Mouse (Mus musculus) gastrocnemius, postnatal 4 days (tissue): ENCODE data around the gene Ssh2. TPM values are rescaled to one million over a fixed set of nuclear protein-coding genes. Genes with fewer than 3 reads are reported as not detected.

ENCODE experiments used
- DNase-seq, 2 experiments: peaks; one replicate each; pipeline ENCODE4 v3.0.0; 2021 to 2022; ENCODE audit warnings: low spot score in 2 of 2, mixed read lengths in 2 of 2
- total RNA-seq, 2 experiments: library from RNA; stranded (reverse); gene quantifications; 2 replicates each; pipeline ENCODE4 v1.2.3; 2021

Gene Ssh2
- total RNA-seq, 2 experiments from 2014 or later = 29.1 to 35.9 TPM

GRCm38 (mm10) chr11:77489591-77490235 is 273.6 kb downstream of the Ssh2 start, which contains the start of gene Ankrd13b:
TSS of gene Ankrd13b (minus strand) at chr11:77489678.
- peak in 1 of 2 experiments; percentile 79 for DNase-seq

- DNase-seq = no peak
These were observed 274.4 kb downstream of the Ssh2 start for GRCm38 (mm10) chr11:77490451-77490850.

GRCm38 (mm10) chr11:77491123-77491501 is 275.0 kb downstream of the Ssh2 start:
- peak; percentile 86 to 92 for DNase-seq

GRCm38 (mm10) chr11:77491502-77492291 is 275.6 kb downstream of the Ssh2 start:
- DNase-seq = peak in 1 of 2 experiments; percentile 84

- DNase-seq = no peak
These were observed 276.3 kb downstream of the Ssh2 start for GRCm38 (mm10) chr11:77492311-77492871.

GRCm38 (mm10) chr11:77492911-77493332 is 276.8 kb downstream of the Ssh2 start:
- DNase-seq = peak; percentile 91 to 94

- peak; percentile 48 to 67 for DNase-seq
These were observed 277.6 kb downstream of the Ssh2 start, which contains the start of gene Git1 for GRCm38 (mm10) chr11:77493512-77494343. TSS of gene Git1 (plus strand) at chr11:77493562.

GRCm38 (mm10) chr11:77494344-77494676 is 278.2 kb downstream of the Ssh2 start:
- DNase-seq = no peak

- no peak for DNase-seq
These were observed 278.7 kb downstream of the Ssh2 start for GRCm38 (mm10) chr11:77494782-77495181.

- no peak for DNase-seq
These were observed 279.4 kb downstream of the Ssh2 start for GRCm38 (mm10) chr11:77495507-77495906.

- DNase-seq = no peak
These were observed 281.3 kb downstream of the Ssh2 start for GRCm38 (mm10) chr11:77497341-77497756.

GRCm38 (mm10) chr11:77497851-77498250 is 281.8 kb downstream of the Ssh2 start:
- DNase-seq = no peak

GRCm38 (mm10) chr11:77498261-77499139 is 282.4 kb downstream of the Ssh2 start:
- DNase-seq = no peak

- no peak for DNase-seq
These were observed 283.3 kb downstream of the Ssh2 start for GRCm38 (mm10) chr11:77499354-77499753.

- DNase-seq = no peak
These were observed 284.6 kb downstream of the Ssh2 start for GRCm38 (mm10) chr11:77500361-77501325.

- DNase-seq = peak in 1 of 2 experiments; percentile 73
These were observed 285.3 kb downstream of the Ssh2 start for GRCm38 (mm10) chr11:77501392-77501791.

GRCm38 (mm10) chr11:77501971-77502370 is 285.9 kb downstream of the Ssh2 start:
- no peak for DNase-seq

GRCm38 (mm10) chr11:77502481-77502880 is 286.4 kb downstream of the Ssh2 start:
- DNase-seq = no peak

GRCm38 (mm10) chr11:77503511-77503910 is 287.4 kb downstream of the Ssh2 start:
- DNase-seq = no peak
